Mouse (Mus musculus) liver, postnatal 0 days (tissue): ENCODE measurements at regions not wholly inside any gene's neighbourhood (a gene's known extent, or its start where the extent isn't known, plus 50 kb on each side); places are given as distances from the start of the nearest gene placed in this dataset.

ENCODE experiments used
- CTCF ChIP-seq: sonication (generic); IDR thresholded peaks from 2 replicates; pipeline ENCODE4 v1.5.1; 2016; ENCODE audit warnings: antibody characterized with exemption, low read depth
- EP300 ChIP-seq: IDR thresholded peaks from 2 replicates; pipeline ENCODE4 v1.6.1; 2016; ENCODE audit warnings: antibody characterized with exemption, low read depth, mild to moderate bottlenecking

- TF ChIP-seq CTCF (no peak), EP300 (no peak)
These were observed 122.3 kb upstream of the Nebl start for GRCm38 (mm10) chr2:17853500-17854011.
